Mouse (Mus musculus) stomach, embryonic 14.5 days (tissue): Measurements from ENCODE around the gene Hacl1. TPM values are rescaled to one million over a fixed set of nuclear protein-coding genes. Genes with fewer than 3 reads are reported as not detected.

Experiments
- ATAC-seq: fragments of 200-750 bp; cut with Nextera tagmentation; 2 replicates; pipeline ENCODE4 v1.8.0; 2017; ENCODE audit warnings: low read depth, moderate TSS enrichment; ENCODE audit not compliant: insufficient number of reproducible peaks, insufficient read depth, low FRiP score
- H3K27ac ChIP-seq: fragments of 300-500 bp; sonication (generic); 2 replicates; pipeline ENCODE4 v1.5.1; 2014; ENCODE audit warnings: mild to moderate bottlenecking, low read length, moderate library complexity, mixed read lengths
- H3K27me3 ChIP-seq: fragments of 300-500 bp; sonication (generic); 2 replicates; pipeline ENCODE4 v1.6.1; 2014; ENCODE audit warnings: low read length, control low read depth, mixed read lengths; ENCODE audit not compliant: control insufficient read depth, insufficient read depth
- H3K36me3 ChIP-seq: fragments of 300-500 bp; sonication (generic); 2 replicates; pipeline ENCODE4 v1.6.1; 2014; ENCODE audit warnings: mild to moderate bottlenecking, control low read depth, low read length, moderate library complexity, mixed read lengths; ENCODE audit not compliant: control insufficient read depth, insufficient read depth
- H3K4me1 ChIP-seq: fragments of 300-500 bp; sonication (generic); 2 replicates; pipeline ENCODE4 v1.6.1; 2014; ENCODE audit warnings: low read length, control low read depth, mixed read lengths; ENCODE audit not compliant: control insufficient read depth, insufficient read depth
- H3K4me2 ChIP-seq: fragments of 300-500 bp; sonication (generic); replicated peaks from 2 replicates; pipeline ENCODE4 v1.6.1; 2014; ENCODE audit warnings: low read depth, low read length, control low read depth
- H3K4me3 ChIP-seq: fragments of 300-500 bp; sonication (generic); 2 replicates; pipeline ENCODE4 v1.5.1; 2014; ENCODE audit warnings: low read depth, low read length, control low read depth
- H3K9ac ChIP-seq: fragments of 300-500 bp; sonication (generic); replicated peaks from 2 replicates; pipeline ENCODE4 v1.6.1; 2014; ENCODE audit warnings: low read depth, mild to moderate bottlenecking, control low read depth, low read length, moderate library complexity, mixed read lengths
- H3K9me3 ChIP-seq: fragments of 300-500 bp; sonication (generic); 2 replicates; pipeline ENCODE4 v1.6.1; 2016; ENCODE audit warnings: low read depth, low read length, control low read depth; ENCODE audit not compliant: control insufficient read depth
- WGBS: fragments of 180-500 bp; shearing (Covaris S2); extraction: QIAGEN DNeasy Blood & Tissue Kit; methylation state at CpG from one replicate; pipeline ENCODE4 v1.1.7; 2014; 5-methylcytosine and 5-hydroxymethylcytosine counted together
- polyA plus RNA-seq: library from polyadenylated mRNA; unstranded; fragments of >200 nt; fragmentation: Nextera tagmentation; extraction: Ambion mirVana; gene quantifications from 2 replicates; pipeline ENCODE4 v1.2.1, GENCODE M21; 2014

The Hacl1 gene
- polyA plus RNA-seq, 1 experiment from 2014 or later = 11.1 TPM

DNA sequence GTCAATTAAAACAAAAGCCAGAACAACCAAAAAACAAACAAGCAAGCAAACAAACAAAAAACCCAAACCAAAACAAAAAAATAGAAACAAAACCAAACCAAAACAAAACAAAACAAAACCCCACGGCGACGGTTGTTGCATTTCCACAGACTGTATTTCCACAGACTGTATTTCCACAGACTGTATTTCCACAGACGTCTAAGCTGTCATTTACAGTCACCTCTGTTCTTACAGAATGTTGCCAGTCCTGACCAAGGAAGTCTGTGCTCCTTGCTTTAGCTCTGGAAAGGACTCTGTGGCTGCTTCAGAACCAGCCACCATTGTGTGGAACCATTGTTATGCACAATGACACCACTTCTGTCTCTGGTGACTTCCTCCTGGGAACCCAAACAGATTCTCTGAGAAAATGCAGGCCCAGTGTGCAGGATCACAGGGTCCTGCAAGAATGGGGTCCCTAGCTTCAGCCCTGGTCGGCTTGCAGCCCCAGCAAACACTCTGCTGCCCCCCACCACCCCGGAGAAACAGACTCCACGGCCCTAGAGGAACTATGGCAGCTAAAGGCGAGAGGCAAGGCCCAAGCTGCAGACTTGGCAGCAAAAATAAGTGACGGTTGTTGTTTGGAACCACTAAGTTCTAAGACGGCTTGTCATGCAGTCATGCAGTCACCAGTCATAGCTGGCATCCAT is 30.7 kb upstream of the Hacl1 start:
- ATAC-seq = no peak
- H3K4me1 ChIP-seq = 0 out of 2 replicates have a peak, but pooled peaks cover 6% of the 10 kb centered on the region
- H3K27ac ChIP-seq = no peak overlapping the region
- H3K27me3 ChIP-seq = no peaks in the 10 kb centered on the region
- no peak overlapping the region for H3K4me2 ChIP-seq
- no peak overlapping the region for H3K9ac ChIP-seq
- H3K9me3 ChIP-seq = no peaks in the 10 kb centered on the region
- H3K36me3 ChIP-seq = peaks cover 6% of the 10 kb centered on the region
- H3K4me3 ChIP-seq = no peak overlapping the region
- 73% methylated on average over 10 of the region's 10 CpGs for WGBS

DNA sequence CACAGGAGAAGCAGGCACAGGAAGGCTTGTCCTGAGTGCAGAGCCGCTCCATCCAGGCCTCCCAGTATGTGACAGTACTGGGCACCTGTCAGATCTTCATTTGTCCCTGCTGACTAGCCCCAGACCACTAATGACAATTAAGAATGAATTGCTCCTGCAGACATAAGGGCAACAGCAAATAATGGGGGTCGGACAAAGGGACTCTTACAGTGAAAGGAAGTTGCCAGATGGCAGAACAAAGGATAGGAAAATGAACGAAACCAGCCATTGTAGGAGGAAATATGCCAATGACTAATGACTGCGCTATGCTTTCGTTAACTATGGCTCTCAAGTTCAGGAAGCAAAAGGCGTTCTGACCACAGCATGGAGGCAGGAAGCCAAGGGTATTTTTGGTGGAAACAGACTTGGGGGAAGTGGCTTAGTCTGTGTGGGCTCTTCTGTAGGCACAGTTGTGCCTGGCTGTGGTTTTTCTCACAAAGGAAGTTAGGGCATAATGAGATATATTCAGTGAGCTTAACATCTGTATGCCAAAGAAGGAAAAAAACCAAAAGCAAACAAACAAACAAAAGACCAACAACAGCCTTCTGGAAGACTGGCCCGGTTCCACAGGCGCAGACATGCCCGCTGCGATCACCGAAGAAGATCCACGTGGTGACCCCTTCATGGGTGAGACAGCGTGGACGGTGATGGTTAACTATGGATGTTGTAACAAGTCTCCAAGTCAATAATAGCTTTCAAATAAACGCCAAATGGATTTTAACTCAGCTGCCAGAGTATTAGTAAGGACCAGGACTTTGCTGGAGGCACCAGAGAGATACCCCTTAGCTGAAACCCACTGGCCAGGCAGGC is 28.8 kb upstream of the Hacl1 start:
- 76% methylated on average over 15 of the region's 15 CpGs for WGBS
- Histone ChIP-seq H3K36me3 (peaks cover 6% of the 10 kb centered on the region), H3K4me1 (peaks cover 17% of the 10 kb centered on the region), H3K4me2 (no peak overlapping the region), H3K27ac (peak overlapping the region; percentile 68; the same call in 1 of the 2 replicates), H3K9me3 (no peaks in the 10 kb centered on the region), H3K4me3 (no peak overlapping the region), H3K27me3 (no peaks in the 10 kb centered on the region), H3K9ac (no peak overlapping the region)
- ATAC-seq = no peak

DNA sequence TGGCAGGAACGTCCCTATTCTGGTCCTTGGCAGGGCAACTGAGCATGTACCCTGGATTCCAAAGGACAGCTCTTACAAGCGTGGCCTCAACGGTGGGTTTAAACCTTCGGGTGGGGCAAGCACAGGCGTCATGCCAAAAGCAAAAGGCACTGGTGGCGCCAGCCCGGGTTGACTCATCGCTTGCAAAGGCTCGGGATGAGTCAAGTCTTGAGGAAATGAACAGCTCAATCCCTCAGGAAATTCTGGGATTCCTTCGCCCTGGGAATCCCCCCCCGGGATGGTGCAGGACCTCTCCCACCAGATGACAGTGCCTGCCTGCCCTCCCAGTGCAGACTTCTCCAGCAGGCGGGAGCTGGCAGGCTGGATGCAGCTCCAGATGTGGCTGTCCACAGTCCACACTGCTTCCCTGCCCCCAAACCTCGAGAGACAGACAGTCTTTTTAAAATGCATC is 28.1 kb upstream of the Hacl1 start:
- no peaks in the 10 kb centered on the region for H3K27me3 ChIP-seq
- WGBS = 59% methylated on average over 13 of the region's 13 CpGs
- H3K9me3 ChIP-seq = no peaks in the 10 kb centered on the region
- no peak overlapping the region for H3K4me3 ChIP-seq
- H3K4me2 ChIP-seq = no peak overlapping the region
- peaks cover 6% of the 10 kb centered on the region for H3K36me3 ChIP-seq
- peak overlapping the region; percentile 68; the same call in 1 of the 2 replicates for H3K27ac ChIP-seq
- no peak for ATAC-seq
- H3K4me1 ChIP-seq = peaks cover 24% of the 10 kb centered on the region
- no peak overlapping the region for H3K9ac ChIP-seq

DNA sequence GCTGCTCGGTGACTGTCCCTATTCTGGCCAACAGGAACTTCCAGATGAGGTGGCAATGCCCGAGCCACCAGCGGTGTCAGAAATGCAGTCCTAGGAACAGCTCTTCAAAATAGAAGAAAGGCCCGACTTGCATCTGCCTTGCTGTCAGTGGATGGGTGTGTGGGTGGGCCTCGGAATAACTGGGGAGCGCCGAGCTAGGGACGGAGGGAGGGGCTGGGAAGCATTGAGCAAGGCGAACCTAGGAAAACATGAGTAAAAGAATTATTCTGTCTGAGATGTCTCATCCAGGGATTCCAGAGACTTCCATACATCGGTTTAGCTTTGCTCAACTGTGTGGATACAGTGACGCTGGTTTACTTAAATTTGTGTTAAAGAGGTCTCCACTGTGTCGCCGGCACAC is 27.2 kb upstream of the Hacl1 start:
- no peaks in the 10 kb centered on the region for H3K27me3 ChIP-seq
- peaks cover 6% of the 10 kb centered on the region for H3K36me3 ChIP-seq
- H3K9ac ChIP-seq = no peak overlapping the region
- no peak overlapping the region for H3K4me2 ChIP-seq
- peaks cover 32% of the 10 kb centered on the region for H3K4me1 ChIP-seq
- H3K9me3 ChIP-seq = no peaks in the 10 kb centered on the region
- H3K4me3 ChIP-seq = no peak overlapping the region
- no peak overlapping the region; the same call in 1 of the 2 replicates for H3K27ac ChIP-seq
- no peak for ATAC-seq
- WGBS = 85% methylated on average over 13 of the region's 13 CpGs

DNA sequence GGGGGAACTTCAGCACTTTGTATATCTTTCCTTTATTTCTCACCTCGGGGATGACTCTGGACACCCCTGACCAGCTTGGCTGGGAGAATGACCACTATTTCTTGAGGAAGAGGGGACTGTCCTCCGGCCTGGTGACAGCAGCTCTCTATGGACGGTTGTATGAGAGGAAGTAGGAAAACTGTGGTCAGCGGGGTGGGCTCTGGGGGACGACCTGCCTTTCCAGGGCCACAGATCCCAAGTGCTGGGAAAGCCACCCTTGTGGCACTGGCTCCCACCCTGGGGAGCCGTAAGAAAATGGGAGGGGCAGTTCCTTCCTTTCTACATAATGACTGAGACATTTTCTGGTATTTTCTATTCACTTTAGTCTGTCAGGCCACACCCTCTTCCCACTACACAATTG is 26.7 kb upstream of the Hacl1 start:
- no peak overlapping the region for H3K4me3 ChIP-seq
- 86% methylated on average over 6 of the region's 6 CpGs for WGBS
- peaks cover 38% of the 10 kb centered on the region for H3K4me1 ChIP-seq
- ATAC-seq = no peak
- H3K9ac ChIP-seq = no peak overlapping the region
- H3K4me2 ChIP-seq = no peak overlapping the region
- no peaks in the 10 kb centered on the region for H3K27me3 ChIP-seq
- H3K36me3 ChIP-seq = peaks cover 6% of the 10 kb centered on the region
- H3K9me3 ChIP-seq = no peaks in the 10 kb centered on the region
- no peak overlapping the region for H3K27ac ChIP-seq

DNA sequence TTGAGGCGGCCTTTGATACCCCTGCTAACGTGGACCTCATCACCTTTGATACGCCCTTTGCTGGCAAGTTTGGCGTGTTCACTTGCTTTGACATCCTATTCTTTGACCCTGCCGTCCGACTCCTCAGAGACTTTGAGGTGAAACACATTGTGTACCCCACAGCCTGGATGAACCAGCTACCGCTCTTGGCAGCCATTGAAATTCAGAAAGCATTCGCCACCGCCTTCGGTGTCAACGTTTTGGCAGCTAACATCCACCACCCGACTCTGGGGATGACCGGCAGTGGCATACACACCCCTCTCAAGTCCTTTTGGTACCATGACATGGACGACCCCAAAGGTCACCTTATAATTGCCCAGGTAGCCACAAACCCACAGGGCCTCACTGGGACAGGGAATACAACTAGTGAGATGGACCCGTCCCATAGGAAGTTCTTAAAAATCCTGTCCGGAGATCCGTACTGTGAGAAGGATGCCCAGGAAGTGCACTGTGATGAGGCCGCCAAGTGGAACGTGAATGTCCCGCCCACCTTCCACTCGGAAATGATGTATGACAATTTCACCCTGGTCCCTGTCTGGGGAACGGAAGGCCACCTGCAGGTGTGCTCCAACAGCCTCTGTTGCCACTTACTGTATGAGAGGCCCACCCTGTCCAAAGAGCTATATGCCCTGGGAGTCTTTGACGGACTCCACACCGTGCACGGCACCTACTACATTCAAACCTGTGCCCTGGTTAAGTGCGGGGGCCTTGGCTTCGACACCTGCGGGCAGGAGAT is 26.0 kb upstream of the Hacl1 start:
- Histone ChIP-seq H3K9me3 (no peaks in the 10 kb centered on the region), H3K4me2 (no peak overlapping the region), H3K9ac (no peak overlapping the region), H3K36me3 (peaks cover 6% of the 10 kb centered on the region), H3K27ac (no peak overlapping the region), H3K4me1 (peaks cover 44% of the 10 kb centered on the region), H3K4me3 (no peak overlapping the region), H3K27me3 (no peaks in the 10 kb centered on the region)
- 92% methylated on average over 28 of the region's 28 CpGs for WGBS
- no peak for ATAC-seq

DNA sequence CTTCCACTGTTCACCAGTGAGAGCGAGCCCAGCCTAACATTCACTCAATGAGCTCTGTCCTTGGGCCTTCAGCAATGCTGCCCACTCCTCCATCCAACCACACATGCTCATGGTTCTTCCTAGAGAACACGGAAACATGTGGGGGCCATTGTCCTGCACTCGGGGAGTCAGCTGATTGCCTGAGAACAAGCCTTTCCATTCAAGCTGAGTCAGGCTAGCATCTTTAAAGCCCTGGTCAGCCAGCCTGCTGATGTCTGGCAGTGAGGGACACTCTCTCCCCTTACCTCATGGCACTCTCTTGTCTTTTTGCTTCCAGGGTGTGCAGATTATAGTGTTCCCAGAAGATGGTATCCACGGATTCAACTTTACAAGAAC is 24.5 kb upstream of the Hacl1 start:
- Histone ChIP-seq H3K4me1 (peaks cover 52% of the 10 kb centered on the region), H3K4me3 (no peak overlapping the region), H3K9me3 (no peaks in the 10 kb centered on the region), H3K9ac (no peak overlapping the region), H3K36me3 (peaks cover 6% of the 10 kb centered on the region), H3K27ac (peak overlapping the region; percentile 61), H3K4me2 (no peak overlapping the region), H3K27me3 (no peaks in the 10 kb centered on the region)
- 59% methylated on average over 4 of the region's 4 CpGs for WGBS
- ATAC-seq = no peak

DNA sequence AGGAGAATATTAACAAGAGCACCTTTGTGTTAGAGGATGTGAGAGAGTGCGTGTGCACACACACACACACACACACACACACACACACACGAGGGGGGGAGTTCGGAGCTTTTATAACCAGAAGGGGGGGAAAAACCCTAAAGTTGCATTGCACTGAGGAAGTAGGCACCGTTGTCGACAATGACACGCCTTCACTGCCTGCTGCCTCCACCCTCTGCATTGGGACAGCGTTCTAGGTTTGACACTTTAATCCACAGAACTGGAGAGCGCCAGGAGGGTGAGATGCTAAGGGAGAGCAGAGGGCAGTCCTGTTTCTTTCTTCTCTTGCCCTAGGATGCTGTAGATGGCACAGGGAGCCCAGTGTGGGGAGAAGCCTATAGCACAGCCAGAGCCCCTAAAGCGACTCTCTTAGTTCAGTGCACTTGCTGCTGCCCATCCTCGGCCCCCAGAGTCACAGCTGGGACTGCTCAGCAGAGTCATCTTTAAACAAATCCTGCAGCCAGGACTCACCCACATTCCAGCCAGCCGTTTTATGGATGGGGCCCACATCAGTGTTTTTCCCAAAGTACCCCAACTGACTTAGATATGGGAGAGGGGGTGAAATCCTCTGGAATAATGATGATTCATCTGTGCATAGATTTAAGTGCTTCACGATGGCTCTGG is 23.9 kb upstream of the Hacl1 start:
- Histone ChIP-seq H3K4me1 (peaks cover 57% of the 10 kb centered on the region), H3K36me3 (peaks cover 6% of the 10 kb centered on the region), H3K9me3 (no peaks in the 10 kb centered on the region), H3K27ac (peak overlapping the region; percentile 61; the same call in 1 of the 2 replicates), H3K27me3 (no peaks in the 10 kb centered on the region), H3K4me2 (no peak overlapping the region), H3K4me3 (no peak overlapping the region), H3K9ac (no peak overlapping the region)
- WGBS = 33% methylated on average over 12 of the region's 12 CpGs
- no peak for ATAC-seq
